Mouse (Mus musculus): ENCODE data around the gene Mier2. TPM values are rescaled to one million over a fixed set of nuclear protein-coding genes. Genes with fewer than 3 reads are reported as not detected.

Mier2 gene
- total and polyA plus RNA-seq, 3 experiments = 22.4 to 30.2 (median 26.7) TPM

DNA sequence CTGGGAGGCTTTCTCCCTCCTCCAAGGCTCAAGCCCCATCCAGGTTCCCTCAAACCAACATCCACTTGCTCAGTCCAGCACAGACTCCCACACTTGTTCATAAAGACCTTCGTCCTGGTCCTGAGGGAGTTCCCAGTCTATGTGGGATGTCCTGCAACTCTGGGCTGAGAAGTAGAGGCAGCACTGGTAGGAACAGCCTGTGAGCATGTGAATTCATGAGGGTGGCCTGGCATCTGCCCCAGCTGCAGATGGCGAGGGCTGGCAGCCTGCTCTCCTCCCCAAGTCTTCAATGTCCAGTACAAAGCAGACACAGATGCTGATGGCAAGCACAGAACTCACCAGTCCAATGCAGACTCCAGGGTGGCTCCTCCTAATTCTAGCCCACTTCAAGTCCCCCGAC is 16.7 kb downstream of the Mier2 start:
- dilution Hi-C loops (cut with MboI; ENCODE audit: extremely low pct_ligation_motif_present, extremely low pct_unique_long_range_greater_than_20kb, low sequenced_read_pairs) = no loop called here
- in situ Hi-C loops (cut with MboI; ENCODE audit: low pct_ligation_motif_present, low pct_unique_long_range_greater_than_20kb, low sequenced_read_pairs) = no loop called here
- H3K27me3 ChIP-seq (replicated peaks) = peaks cover 2% of the 10 kb centered on the region
- no peaks in the 10 kb centered on the region for H3K79me2 ChIP-seq (replicated peaks; ENCODE audit: control insufficient read depth, extremely low read depth, insufficient read depth, poor library complexity, severe bottlenecking)
- H3K36me3 ChIP-seq (replicated peaks in 1 of 2; ENCODE audit: control insufficient read depth in 1 of 2, insufficient read depth in 1 of 2, low read length in 1 of 2) = peaks cover 37 to 56% of the 10 kb centered on the region in 2 experiments
- no peak overlapping the region for H3K27ac ChIP-seq (ENCODE audit: insufficient read depth, low read depth)
- peaks cover 0 to 17% of the 10 kb centered on the region in 2 experiments; a peak in 2 of 4 replicates for H3K4me1 ChIP-seq (ENCODE audit: control insufficient read depth in 1 of 2, insufficient read depth in 2 of 2)
- no peak overlapping the region for H3K4me3 ChIP-seq (replicated peaks in 1 of 3; ENCODE audit: low read depth in 2 of 3, low read length in 2 of 3, poor library complexity in 1 of 3)
- no peak overlapping the region for H3K4me2 ChIP-seq (ENCODE audit: insufficient read depth, low read depth, poor library complexity, severe bottlenecking)
- no peaks in the 10 kb centered on the region for H3K9me3 ChIP-seq (replicated peaks; ENCODE audit: low read length)
- H3K9ac ChIP-seq (ENCODE audit: insufficient read depth, low read depth) = no peak overlapping the region
- TF ChIP-seq SMC3 (IDR thresholded peaks at IDR 0.05; ENCODE audit: low read depth, low read length) (no peak), ZNF384 (IDR thresholded peaks at IDR 0.05; ENCODE audit: low read depth, low read length) (no peak), MAX (IDR thresholded peaks at IDR 0.05; ENCODE audit: low read length) (no peak), PAX5 (IDR thresholded peaks at IDR 0.05; ENCODE audit: low read length) (no peak), ZKSCAN1 (IDR thresholded peaks at IDR 0.05; ENCODE audit: borderline replicate concordance, low read depth, low read length) (no peak), CHD2 (IDR thresholded peaks at IDR 0.05; ENCODE audit: low read length) (no peak), GABPA (IDR thresholded peaks at IDR 0.05; ENCODE audit: insufficient replicate concordance, low read depth, low read length) (no peak), JUND (conservative IDR thresholded peaks at IDR 0.05; ENCODE audit: low read depth, low read length) (no peak), POLR2AphosphoS2 (IDR thresholded peaks at IDR 0.05; ENCODE audit: low read depth, low read length) (no peak), UBTF (IDR thresholded peaks at IDR 0.05; ENCODE audit: low read depth, low read length) (no peak), JUN (IDR thresholded peaks at IDR 0.05; ENCODE audit: insufficient read depth, low read depth, low read length) (no peak), IRF4 (IDR thresholded peaks at IDR 0.05; ENCODE audit: low read depth, low read length) (no peak), ETS1 (conservative IDR thresholded peaks at IDR 0.05; ENCODE audit: low read depth, low read length) (no peak), TCF12 (IDR thresholded peaks at IDR 0.05; ENCODE audit: low read depth, low read length) (no peak), RAD21 (IDR thresholded peaks at IDR 0.05; ENCODE audit: low read depth, low read length) (no peak), ZMIZ1 (IDR thresholded peaks at IDR 0.05; ENCODE audit: low read depth, low read length) (no peak), TBP (conservative IDR thresholded peaks at IDR 0.05; ENCODE audit: low read depth, low read length) (no peak)
- no peak for DNase-seq (ENCODE audit: extremely low read depth)

DNA sequence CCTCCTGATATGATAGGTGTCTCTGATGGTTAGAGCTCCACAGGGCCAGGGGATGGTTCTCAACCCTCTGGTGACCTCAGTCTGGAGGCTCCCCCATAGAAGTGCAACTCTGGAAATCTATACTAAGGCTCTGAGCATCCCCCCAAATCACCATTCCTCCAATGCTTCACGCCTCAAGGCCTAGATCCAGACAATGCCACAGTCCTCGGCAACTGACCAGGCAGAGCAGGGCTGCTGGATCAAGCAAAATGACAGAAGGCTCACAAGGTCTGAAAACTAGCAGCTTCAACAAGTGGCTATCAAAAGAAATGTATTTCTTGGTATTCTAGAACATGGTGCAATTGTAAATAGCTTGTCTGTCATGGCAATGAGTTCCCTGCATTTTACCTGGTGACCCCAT is 17.2 kb downstream of the Mier2 start:
- Histone ChIP-seq H3K9me3 (replicated peaks; ENCODE audit: low read length) (no peaks in the 10 kb centered on the region), H3K4me2 (ENCODE audit: insufficient read depth, low read depth, poor library complexity, severe bottlenecking) (no peak overlapping the region), H3K27me3 (replicated peaks) (peaks cover 2% of the 10 kb centered on the region), H3K4me3 (replicated peaks in 1 of 3; ENCODE audit: low read depth in 2 of 3, low read length in 2 of 3, poor library complexity in 1 of 3) (no peak overlapping the region), H3K4me1 (ENCODE audit: control insufficient read depth in 1 of 2, insufficient read depth in 2 of 2) (peaks cover 0 to 20% of the 10 kb centered on the region in 2 experiments; a peak in 2 of 4 replicates), H3K9ac (ENCODE audit: insufficient read depth, low read depth) (no peak overlapping the region), H3K36me3 (replicated peaks in 1 of 2; ENCODE audit: control insufficient read depth in 1 of 2, insufficient read depth in 1 of 2, low read length in 1 of 2) (peaks cover 32 to 50% of the 10 kb centered on the region in 2 experiments), H3K27ac (ENCODE audit: insufficient read depth, low read depth) (no peak overlapping the region), H3K79me2 (replicated peaks; ENCODE audit: control insufficient read depth, extremely low read depth, insufficient read depth, poor library complexity, severe bottlenecking) (no peaks in the 10 kb centered on the region)
- dilution Hi-C loops (cut with MboI; ENCODE audit: extremely low pct_ligation_motif_present, extremely low pct_unique_long_range_greater_than_20kb, low sequenced_read_pairs) (no loop called here), in situ Hi-C loops (cut with MboI; ENCODE audit: low pct_ligation_motif_present, low pct_unique_long_range_greater_than_20kb, low sequenced_read_pairs) (no loop called here)
- no peak for DNase-seq (ENCODE audit: extremely low read depth)
- TF ChIP-seq NELFE (IDR thresholded peaks at IDR 0.05; ENCODE audit: low read depth, low read length) (no peak), MAFK (IDR thresholded peaks at IDR 0.05; ENCODE audit: insufficient replicate concordance, low read length) (no peak), ZMIZ1 (IDR thresholded peaks at IDR 0.05; ENCODE audit: low read depth, low read length) (no peak), SMC3 (IDR thresholded peaks at IDR 0.05; ENCODE audit: low read depth, low read length) (no peak), ZNF384 (IDR thresholded peaks at IDR 0.05; ENCODE audit: low read depth, low read length) (no peak), CTCF (conservative IDR thresholded peaks at IDR 0.05 in 1 of 2, IDR thresholded peaks at IDR 0.05 in 1 of 2; ENCODE audit: low read depth in 2 of 2, low read length in 2 of 2) (no peak), MAZ (IDR thresholded peaks at IDR 0.05; ENCODE audit: low read depth, low read length) (no peak), RCOR1 (conservative IDR thresholded peaks at IDR 0.05; ENCODE audit: low read depth, low read length) (no peak), POLR2AphosphoS2 (IDR thresholded peaks at IDR 0.05; ENCODE audit: low read depth, low read length) (no peak), RAD21 (IDR thresholded peaks at IDR 0.05; ENCODE audit: low read depth, low read length) (no peak)
